Mouse (Mus musculus) bone marrow, adult 2 months (tissue): ENCODE data around the gene Mapkap1.

ENCODE experiments used
- CTCF ChIP-seq: fragments of 200-500 bp; IDR thresholded peaks from 2 replicates; pipeline ENCODE4 v1.5.1; 2011; ENCODE audit warnings: low read length, control low read depth; ENCODE audit not compliant: control insufficient read depth, insufficient read depth
- POLR2A ChIP-seq: fragments of 200-500 bp; IDR thresholded peaks from 2 replicates; pipeline ENCODE4 v1.6.1; 2011; ENCODE audit warnings: low read depth, mild to moderate bottlenecking, control low read depth, low read length, borderline replicate concordance; ENCODE audit not compliant: control insufficient read depth

DNA sequence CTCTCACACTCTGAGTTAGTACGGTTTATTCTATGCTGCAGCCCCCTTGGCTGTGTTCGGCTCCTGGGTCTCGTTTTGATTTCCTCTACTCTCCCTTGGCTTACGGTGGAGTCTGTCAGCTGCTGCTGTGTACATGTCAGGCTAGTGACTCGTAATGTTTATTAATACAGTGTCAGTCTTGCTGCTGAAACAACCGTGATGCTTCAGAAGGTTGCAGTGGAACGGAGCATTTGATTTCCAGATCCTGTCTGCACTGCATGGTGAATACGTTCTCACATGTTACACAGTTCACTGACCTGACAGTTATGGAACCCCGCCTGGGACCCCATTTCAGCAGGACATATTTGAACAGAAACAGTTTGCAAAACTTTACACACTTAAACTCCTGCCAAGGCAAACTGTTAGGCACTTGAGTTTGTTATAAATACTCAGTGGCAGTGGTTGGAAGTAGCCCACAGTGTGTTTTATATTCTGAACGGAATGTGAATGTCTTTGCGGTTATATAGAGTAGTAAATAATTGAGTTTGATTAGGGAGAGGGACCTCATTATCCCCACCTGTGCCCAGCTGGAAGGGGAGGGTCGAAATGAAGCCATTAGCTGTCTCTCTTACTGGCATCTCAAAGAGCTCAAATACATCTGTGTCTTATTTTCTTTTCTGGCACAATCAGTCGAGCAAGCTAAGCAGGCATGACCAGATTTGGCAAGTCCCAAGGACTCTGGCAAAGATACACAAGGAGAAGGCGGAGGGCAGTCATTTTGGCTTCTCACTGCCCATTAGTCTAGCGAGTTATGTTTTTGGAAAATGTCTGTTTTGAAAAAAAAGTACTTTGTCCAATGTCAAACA lies 120.2 kb downstream of the Mapkap1 start:
- TF ChIP-seq POLR2A, result no peak
- TF ChIP-seq CTCF, result no peak
